Mouse (Mus musculus): ENCODE measurements around the gene Scaf8. TPM values are rescaled to one million over a fixed set of nuclear protein-coding genes. Genes with fewer than 3 reads are reported as not detected.

The Scaf8 gene
- total and polyA plus RNA-seq, 2 experiments from 2014 or later, result 15.8 to 56.0 TPM

DNA sequence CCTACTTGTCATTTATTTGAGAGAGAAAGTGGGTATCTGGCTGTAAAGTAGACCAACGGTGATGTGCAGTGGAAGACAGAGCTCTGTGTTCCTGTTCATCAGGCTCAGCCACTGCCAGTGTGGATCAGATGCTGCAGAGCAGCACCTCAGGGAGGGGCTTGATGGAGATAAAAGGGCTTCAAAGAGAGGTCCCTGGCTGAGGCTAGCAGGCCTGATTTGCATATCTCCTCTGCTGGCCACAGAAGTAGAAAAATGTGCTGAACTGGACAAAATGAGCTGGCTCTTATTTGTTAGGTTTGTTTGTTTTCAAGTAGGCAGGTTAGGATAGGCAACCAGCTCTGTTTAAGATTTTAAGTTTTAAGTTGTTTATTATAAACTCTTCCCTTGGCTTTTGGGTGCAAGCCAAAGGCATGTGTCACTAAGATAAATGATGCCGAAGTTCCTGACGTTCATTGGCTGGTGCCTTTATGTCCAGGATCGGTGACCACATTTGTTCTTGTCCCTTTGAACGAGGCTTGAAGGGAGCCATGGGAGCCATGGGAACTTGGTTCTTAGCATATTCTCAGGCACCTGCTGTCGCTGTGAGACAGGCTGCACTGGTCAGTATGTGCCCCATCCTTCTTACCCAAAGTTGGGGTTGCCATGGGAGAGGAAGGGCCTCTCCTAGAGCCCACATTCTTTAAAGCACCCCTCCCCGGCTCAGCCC, 132.0 kb downstream of the Scaf8 start:
- H3K27ac ChIP-seq (ENCODE audit: low read depth, low read length), result 0 out of 2 replicates have a peak overlapping the region, but pooled peaks have one; percentile 43
- no peaks in the 10 kb centered on the region for H3K9me3 ChIP-seq (ENCODE audit: low read length)
- H3K4me3 ChIP-seq (ENCODE audit: low read depth, low read length), result no peak overlapping the region
- H3K4me2 ChIP-seq (ENCODE audit: low read depth, low read length, poor library complexity, severe bottlenecking), result no peak overlapping the region
- WGBS, result 33% methylated on average over 7 of the region's 7 CpGs
- no peaks in the 10 kb centered on the region for H3K27me3 ChIP-seq (ENCODE audit: insufficient read depth, low read length)
- TF ChIP-seq CTCF (IDR thresholded peaks at IDR 0.05), result no peak
- H3K9ac ChIP-seq (replicated peaks; ENCODE audit: low read length, poor library complexity, severe bottlenecking), result no peak overlapping the region
- peak; percentile 75 for DNase-seq (ENCODE audit: low spot score)
- peak; percentile 33; the same call in 1 of the 2 replicates for ATAC-seq (ENCODE audit: low FRiP score)
- peaks cover 16% of the 10 kb centered on the region; the same call in 1 of the 2 replicates for H3K4me1 ChIP-seq (ENCODE audit: insufficient read depth, low read length)
- no peaks in the 10 kb centered on the region; the same call in 1 of the 2 replicates for H3K36me3 ChIP-seq (ENCODE audit: insufficient read depth, low read length)

Other genes with a start within 250 kb of the Scaf8 start
- 5.2 and 6.9 TPM in 2 replicates for gene Tiam2, start 211.6 kb downstream of the Scaf8 start, total RNA-seq (2014; rRNA removed)
- 1.7 TPM in 2 replicates for gene Tiam2, start 211.6 kb downstream of the Scaf8 start, polyA plus RNA-seq (2015; fragmentation: Nextera tagmentation; extraction: Ambion mirVana)